Mouse (Mus musculus): Measurements from ENCODE around the gene Nat8f5.
"Not testable (repeated sequence)": the region's sequence is repeated elsewhere in the genome, so short reads cannot be mapped to it uniquely, and the experiment has no call there.

Gene Nat8f5

GRCm38 (mm10) chr6:85820837-85821236 is at the start of gene Nat8f5, which contains the start of gene Nat8f6:
TSS of gene Nat8f5 (minus strand) at chr6:85820972.
TSS of gene Nat8f6 (minus strand) at chr6:85820954.
- no peak for DNase-seq (ENCODE audit: low read depth, low spot score)

DNA sequence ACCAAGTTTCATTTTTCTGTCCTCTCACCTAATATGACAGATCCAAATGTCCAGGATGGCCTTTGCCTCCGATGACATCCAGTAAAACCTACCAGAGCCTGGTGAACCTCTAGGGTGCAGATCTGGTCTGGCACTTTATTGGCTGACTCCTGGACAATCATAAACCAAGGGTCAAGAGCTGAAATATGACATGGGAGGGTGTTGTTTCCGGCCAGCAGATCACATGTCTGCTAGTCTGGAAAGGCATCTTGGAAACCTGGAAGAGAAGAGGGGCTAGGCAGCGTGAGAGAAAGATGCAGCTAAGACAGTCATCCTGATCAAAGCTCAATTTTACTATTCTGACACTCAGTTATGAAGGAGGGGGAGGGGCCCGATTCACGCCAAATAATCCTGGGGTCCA is 48.2 kb upstream of the Nat8f5 start, which contains the start of gene Nat8f2:
Gene Nat8f2, minus strand, starts transcription at position 153 of the 400 bp plus-strand sequence.
- DNase-seq (ENCODE audit: low read depth, low spot score): not testable (repeated sequence)

DNA sequence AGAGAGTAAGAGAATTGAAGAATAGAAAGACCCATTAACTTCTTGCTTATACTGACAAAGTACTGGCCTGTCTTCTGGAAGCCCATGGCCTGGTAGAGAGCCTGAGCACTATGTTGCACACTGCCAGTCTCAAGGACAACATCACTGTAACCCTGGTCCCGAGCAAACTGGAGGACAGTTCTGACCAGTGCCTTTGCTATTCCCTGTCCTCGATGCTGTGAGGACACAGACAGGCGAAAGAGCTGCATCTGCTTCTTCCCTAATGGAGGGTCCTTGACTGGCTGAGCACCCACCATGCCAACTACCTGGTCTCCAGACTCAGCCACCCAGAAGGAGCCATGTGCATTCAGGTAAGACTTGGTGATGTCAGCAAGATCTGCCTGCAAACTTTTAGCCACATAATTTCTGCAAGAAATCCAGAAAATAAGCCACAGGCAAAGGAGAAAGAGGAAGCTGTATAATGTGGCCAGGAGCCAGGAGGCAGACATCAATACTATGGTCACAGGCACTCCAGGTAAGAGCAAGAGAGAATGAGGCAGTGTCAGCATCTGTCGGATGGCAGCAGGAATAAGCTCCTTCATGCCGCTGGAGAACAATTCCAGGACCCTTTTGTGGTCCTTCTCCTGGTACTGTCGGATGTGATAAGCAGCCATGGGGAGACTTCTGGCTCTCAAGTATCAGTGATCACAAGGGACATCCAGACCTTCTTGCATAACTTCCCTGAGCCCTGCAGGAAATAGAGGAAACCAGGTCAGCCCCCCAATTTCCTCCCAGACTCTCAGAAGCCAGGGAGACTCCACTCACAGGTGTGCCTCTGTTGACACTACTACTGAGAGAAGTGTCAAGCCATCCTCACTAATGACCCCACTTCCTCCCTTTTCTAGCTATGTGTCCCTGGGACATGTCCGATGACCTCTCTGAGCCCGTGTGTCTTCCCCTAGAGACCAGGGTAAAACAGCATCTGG is 47.2 kb upstream of the Nat8f5 start:
- DNase-seq (ENCODE audit: low read depth, low spot score): no peak

DNA sequence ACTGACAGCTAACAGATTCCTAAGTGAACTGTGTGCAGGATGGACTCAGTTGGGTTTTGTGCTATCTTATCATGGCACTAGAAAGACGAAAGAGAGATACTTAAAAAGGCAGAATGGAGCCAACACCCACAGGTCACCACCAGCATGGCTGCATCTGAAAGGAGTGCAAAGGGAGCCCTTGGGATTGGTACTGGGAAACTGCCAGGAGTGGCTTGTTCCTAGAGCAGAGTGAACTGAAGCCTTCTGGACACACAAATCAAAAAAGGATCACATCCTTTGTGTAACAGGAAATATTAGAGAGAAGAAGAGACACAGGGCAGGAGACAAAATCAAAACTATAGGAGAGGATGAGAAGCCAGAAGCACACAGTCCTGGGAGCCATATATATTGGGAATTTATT is 46.2 kb upstream of the Nat8f5 start:
- DNase-seq (ENCODE audit: low read depth, low spot score): not testable (repeated sequence)

DNA sequence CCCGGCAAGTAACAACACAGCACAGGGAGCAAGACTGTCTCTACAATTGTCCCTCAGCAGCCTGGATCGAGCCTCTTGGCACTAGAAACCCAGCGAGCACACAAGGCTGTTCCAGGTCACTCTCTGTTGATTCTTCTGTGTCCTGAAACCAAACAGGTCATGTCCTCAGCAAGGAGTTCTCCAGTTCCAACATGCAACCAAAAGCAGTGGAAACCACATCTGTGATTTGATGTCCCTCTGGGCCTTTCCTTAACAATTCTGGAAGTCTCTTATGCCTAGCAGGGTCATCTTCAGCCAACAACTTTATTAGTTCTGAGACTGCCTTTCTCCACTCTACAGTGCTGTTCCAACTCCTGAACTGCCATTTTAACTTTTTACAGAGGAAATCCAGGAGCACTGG is 45.4 kb upstream of the Nat8f5 start:
- DNase-seq (ENCODE audit: low read depth, low spot score): not testable (repeated sequence)

GRCm38 (mm10) chr6:85864900-85865639 is 44.3 kb upstream of the Nat8f5 start:
- DNase-seq (ENCODE audit: low read depth, low spot score): not testable (repeated sequence)

DNA sequence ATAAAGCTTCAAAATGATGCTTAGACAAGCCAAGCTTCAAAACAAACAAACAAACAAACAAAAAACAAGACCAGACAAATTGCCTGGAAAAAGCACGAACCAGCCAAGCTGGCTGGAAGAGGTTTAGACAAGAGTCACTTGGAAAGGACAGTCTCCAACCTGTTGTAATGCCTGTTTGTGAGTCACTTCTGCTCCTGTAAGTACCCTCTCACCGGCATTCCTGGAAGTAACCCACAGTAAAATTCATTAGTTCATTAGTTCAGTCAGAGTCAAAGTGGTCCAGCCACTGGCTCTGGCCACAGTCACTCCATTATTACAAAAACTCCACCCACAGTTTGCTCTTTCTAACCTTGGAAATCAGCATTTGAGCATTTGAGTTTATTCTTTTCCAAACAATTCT is 43.1 kb upstream of the Nat8f5 start:
- DNase-seq (ENCODE audit: low read depth, low spot score): no peak

GRCm38 (mm10) chr6:85863136-85863535 is 42.4 kb upstream of the Nat8f5 start:
- no peak for DNase-seq (ENCODE audit: low read depth, low spot score)

DNA sequence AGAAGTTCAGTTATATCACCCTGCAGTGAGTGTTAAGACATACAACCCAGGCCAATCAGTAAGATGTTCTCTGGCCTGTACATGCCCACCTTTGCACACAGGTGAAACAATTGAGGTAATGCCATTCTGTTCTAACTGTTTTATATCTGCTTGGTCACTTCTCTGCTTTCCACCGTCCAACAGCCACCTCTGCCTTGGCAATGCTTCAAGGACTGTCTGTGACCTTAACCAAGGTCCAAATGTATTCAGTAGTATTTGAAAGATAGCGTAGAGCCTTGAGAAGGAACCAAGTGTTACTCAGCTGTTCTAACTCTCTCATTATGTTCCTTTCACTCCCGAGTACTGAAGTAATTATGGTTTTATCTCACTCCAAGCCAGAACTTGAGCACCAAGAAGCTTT is 41.8 kb upstream of the Nat8f5 start:
- no peak for DNase-seq (ENCODE audit: low read depth, low spot score)

GRCm38 (mm10) chr6:85861247-85861646 is 40.5 kb upstream of the Nat8f5 start:
- DNase-seq (ENCODE audit: low read depth, low spot score): no peak

DNA sequence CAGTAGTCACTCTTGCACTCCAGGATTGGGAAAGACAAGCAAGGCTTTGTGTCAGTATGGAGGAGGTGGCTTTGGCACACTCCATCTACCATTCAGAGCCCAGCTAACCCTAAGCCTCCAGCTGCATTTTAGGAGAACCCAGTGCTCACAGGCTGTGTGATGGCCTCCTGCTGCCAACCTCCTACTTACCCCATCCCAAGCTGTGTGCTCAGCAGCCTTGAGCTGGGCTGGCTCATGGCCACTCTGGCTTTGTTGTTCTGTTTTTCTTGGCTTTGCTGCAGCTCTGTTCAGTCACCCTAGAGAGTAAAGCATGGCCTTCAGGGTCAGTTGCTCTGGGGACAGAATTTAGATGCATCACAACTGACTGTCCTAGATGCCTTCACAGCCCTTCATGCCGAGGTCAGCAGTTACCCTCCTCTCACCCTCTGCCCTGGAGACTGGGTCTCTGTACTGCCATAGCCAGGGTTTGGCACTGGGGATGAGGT is 35.5 kb upstream of the Nat8f5 start:
- DNase-seq (ENCODE audit: low read depth, low spot score): no peak

DNA sequence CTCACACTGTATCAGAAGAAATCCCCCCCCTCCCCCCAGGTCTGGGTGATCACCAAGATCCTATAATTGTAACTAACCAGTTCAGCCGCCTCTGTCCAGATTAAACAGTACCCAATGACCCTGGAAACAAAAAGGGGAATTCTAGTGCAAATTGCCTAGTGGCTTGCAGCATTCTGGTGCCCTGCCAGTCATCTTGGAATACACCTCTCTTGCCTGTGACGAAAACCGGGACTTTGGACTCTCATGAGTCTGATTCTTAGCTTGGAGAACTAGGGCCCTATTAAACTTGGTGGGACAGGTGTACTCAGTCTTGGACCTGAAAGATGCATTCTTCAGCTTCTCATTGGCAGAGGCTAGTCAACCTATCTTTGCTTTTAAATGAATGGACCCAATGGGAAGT is 32.7 kb upstream of the Nat8f5 start:
- no peak for DNase-seq (ENCODE audit: low read depth, low spot score)

DNA sequence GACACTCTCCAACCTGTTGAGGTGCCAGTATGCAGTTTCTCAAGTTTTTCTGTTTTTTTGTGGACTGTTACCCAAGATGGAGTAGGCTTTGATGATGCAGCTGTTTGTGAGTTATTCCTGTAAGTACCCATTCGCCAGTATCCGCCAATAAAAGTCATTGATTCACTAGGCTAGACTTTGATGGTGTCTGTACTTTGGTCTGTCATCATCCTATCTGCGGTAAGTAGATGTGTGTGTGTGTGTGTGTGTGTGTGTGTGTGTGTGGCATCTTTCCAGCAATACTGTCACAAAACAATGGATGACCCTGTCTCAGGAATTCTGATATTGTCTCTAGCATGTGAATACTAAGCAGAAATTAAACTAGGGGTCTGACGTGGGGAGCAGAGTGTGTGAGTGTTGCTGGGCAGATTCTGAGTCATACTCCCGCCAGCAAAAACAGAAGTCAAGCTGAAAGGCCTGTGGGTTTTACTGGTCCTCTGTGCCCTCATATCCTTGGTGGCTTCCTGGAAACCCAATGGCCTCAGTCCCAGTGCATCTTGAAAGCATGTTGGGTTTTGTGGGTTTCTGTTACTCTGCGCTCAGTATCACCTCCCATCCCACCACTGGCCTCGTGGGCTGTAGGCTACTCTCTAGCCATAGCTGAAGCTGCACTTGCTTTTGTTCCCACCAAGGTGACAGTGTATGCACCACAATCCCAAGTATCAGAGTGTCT is 30.4 kb upstream of the Nat8f5 start:
- no peak for DNase-seq (ENCODE audit: low read depth, low spot score)

- DNase-seq (ENCODE audit: low read depth, low spot score): no peak
These were observed 28.5 kb upstream of the Nat8f5 start for GRCm38 (mm10) chr6:85849240-85849639.

DNA sequence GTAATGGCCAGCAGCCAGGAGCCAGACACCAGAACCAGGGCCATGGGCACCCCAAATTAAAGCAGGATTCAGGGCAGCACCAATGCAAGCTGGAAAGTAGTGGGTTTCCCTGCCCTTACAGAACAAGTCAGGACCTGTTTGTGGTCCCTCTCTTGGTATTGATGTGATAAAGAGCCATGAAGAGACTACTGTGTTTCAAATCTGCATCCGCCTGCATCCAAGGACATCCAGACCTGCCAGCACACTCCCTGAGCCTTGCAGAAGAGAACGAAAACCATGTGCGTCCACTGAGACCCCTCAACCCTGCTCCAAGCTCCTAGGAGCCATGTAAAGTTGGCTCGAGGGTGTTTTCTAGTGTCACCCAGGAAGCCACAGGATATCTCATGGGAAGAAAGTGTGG is 27.4 kb upstream of the Nat8f5 start:
- no peak for DNase-seq (ENCODE audit: low read depth, low spot score)

- no peak for DNase-seq (ENCODE audit: low read depth, low spot score)
These were observed 26.1 kb upstream of the Nat8f5 start for GRCm38 (mm10) chr6:85846921-85847320.

GRCm38 (mm10) chr6:85843677-85844458 is 23.1 kb upstream of the Nat8f5 start:
- DNase-seq (ENCODE audit: low read depth, low spot score): peak; percentile 13

- no peak for DNase-seq (ENCODE audit: low read depth, low spot score)
These were observed 19.2 kb upstream of the Nat8f5 start for GRCm38 (mm10) chr6:85839982-85840381.

- no peak for DNase-seq (ENCODE audit: low read depth, low spot score)
These were observed 17.9 kb upstream of the Nat8f5 start for GRCm38 (mm10) chr6:85838674-85839073.

- not testable (repeated sequence) for DNase-seq (ENCODE audit: low read depth, low spot score)
These were observed 16.5 kb upstream of the Nat8f5 start for GRCm38 (mm10) chr6:85837307-85837706.

DNA sequence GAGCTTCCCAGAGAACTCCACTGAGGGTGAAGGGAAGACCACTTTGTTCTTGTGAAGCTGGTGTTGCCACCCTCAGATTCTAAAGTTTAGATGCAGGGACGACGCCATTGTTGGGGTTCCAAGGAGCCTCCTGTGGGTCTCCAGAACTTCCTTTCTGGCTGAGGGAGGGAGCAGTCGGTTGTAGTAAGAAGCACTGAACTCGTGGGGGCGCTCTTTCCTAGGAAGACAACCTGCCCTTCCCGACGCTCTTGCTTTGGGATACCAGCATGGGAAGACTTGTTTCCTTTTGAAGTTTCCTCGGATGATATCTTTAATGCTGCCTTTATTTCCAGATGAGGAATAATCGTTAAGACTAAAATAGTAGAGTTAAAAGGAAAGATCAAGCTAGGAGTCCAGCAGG is 16.1 kb upstream of the Nat8f5 start:
- DNase-seq (ENCODE audit: low read depth, low spot score): not testable (repeated sequence)
